Mouse (Mus musculus): ENCODE measurements at regions not wholly inside any gene's neighbourhood (a gene's known extent, or its start where the extent isn't known, plus 50 kb on each side); places are given as distances from the start of the nearest gene placed in this dataset.
"Not testable (repeated sequence)": the region's sequence is repeated elsewhere in the genome, so short reads cannot be mapped to it uniquely, and the experiment has no call there.

- WGBS, result 76% methylated on average over 1 of the region's 1 CpGs
- Histone ChIP-seq H3K9me3 (ENCODE audit: control insufficient read depth, low read length) (no peaks in the 10 kb centered on the region), H3K36me3 (ENCODE audit: control insufficient read depth, insufficient read depth, low read length) (no peaks in the 10 kb centered on the region), H3K4me2 (no peak overlapping the region), H3K27me3 (replicated peaks; ENCODE audit: control insufficient read depth, insufficient read depth, low read length) (no peaks in the 10 kb centered on the region), H3K4me1 (replicated peaks; ENCODE audit: control insufficient read depth, insufficient read depth, low read length) (no peaks in the 10 kb centered on the region), H3K4me3 (ENCODE audit: low read depth, low read length) (no peak overlapping the region), H3K27ac (ENCODE audit: low read depth, low read length) (no peak overlapping the region), H3K9ac (ENCODE audit: low read depth, low read length) (no peak overlapping the region)
- no peak for ATAC-seq (replicated peaks; ENCODE audit: low FRiP score)
- no peak for DNase-seq (ENCODE audit: low spot score)
Observed at GRCm38 (mm10) chr13:4858341-4858740, 249.4 kb upstream of the Akr1e1 start.

GRCm38 (mm10) chr13:4839481-4839880 lies 230.5 kb upstream of the Akr1e1 start:
- not testable (repeated sequence) for H3K4me2 ChIP-seq; H3K9me3 ChIP-seq (ENCODE audit: control insufficient read depth, low read length); H3K36me3 ChIP-seq (ENCODE audit: control insufficient read depth, insufficient read depth, low read length); DNase-seq (ENCODE audit: low spot score); H3K4me1 ChIP-seq (replicated peaks; ENCODE audit: control insufficient read depth, insufficient read depth, low read length); H3K9ac ChIP-seq (ENCODE audit: low read depth, low read length); H3K27me3 ChIP-seq (replicated peaks; ENCODE audit: control insufficient read depth, insufficient read depth, low read length); H3K4me3 ChIP-seq (ENCODE audit: low read depth, low read length); H3K27ac ChIP-seq (ENCODE audit: low read depth, low read length); ATAC-seq (replicated peaks; ENCODE audit: low FRiP score)
- 78% methylated on average over 2 of the region's 2 CpGs for WGBS

- 76% methylated on average over 3 of the region's 3 CpGs for WGBS
- no peak overlapping the region for H3K4me2 ChIP-seq
Observed at GRCm38 (mm10) chr13:4826756-4827155, 217.8 kb upstream of the Akr1e1 start.

GRCm38 (mm10) chr13:4825749-4826148 lies 216.8 kb upstream of the Akr1e1 start:
- not testable (repeated sequence) for ATAC-seq (replicated peaks; ENCODE audit: low FRiP score); H3K9ac ChIP-seq (ENCODE audit: low read depth, low read length); DNase-seq (ENCODE audit: low spot score); H3K4me1 ChIP-seq (replicated peaks; ENCODE audit: control insufficient read depth, insufficient read depth, low read length); H3K4me3 ChIP-seq (ENCODE audit: low read depth, low read length); H3K27ac ChIP-seq (ENCODE audit: low read depth, low read length); H3K4me2 ChIP-seq; H3K27me3 ChIP-seq (replicated peaks; ENCODE audit: control insufficient read depth, insufficient read depth, low read length); H3K36me3 ChIP-seq (ENCODE audit: control insufficient read depth, insufficient read depth, low read length); H3K9me3 ChIP-seq (ENCODE audit: control insufficient read depth, low read length)
- 74% methylated on average over 1 of the region's 1 CpGs for WGBS

More at GRCm38 (mm10) chr13:4826756-4827155, 217.8 kb upstream of the Akr1e1 start:
- H3K4me3 ChIP-seq (ENCODE audit: low read depth, low read length), result no peak overlapping the region
- H3K27me3 ChIP-seq (replicated peaks; ENCODE audit: control insufficient read depth, insufficient read depth, low read length), result no peaks in the 10 kb centered on the region
- no peak for ATAC-seq (replicated peaks; ENCODE audit: low FRiP score)
- no peak for DNase-seq (ENCODE audit: low spot score)
- H3K9me3 ChIP-seq (ENCODE audit: control insufficient read depth, low read length), result no peaks in the 10 kb centered on the region
- no peak overlapping the region for H3K9ac ChIP-seq (ENCODE audit: low read depth, low read length)
- no peaks in the 10 kb centered on the region for H3K4me1 ChIP-seq (replicated peaks; ENCODE audit: control insufficient read depth, insufficient read depth, low read length)
- no peak overlapping the region for H3K27ac ChIP-seq (ENCODE audit: low read depth, low read length)
- H3K36me3 ChIP-seq (ENCODE audit: control insufficient read depth, insufficient read depth, low read length), result no peaks in the 10 kb centered on the region

GRCm38 (mm10) chr13:4806876-4807275 lies 197.9 kb upstream of the Akr1e1 start:
- Histone ChIP-seq H3K9ac (ENCODE audit: low read depth, low read length) (no peak overlapping the region), H3K36me3 (ENCODE audit: control insufficient read depth, insufficient read depth, low read length) (no peaks in the 10 kb centered on the region), H3K4me2 (no peak overlapping the region), H3K27me3 (replicated peaks; ENCODE audit: control insufficient read depth, insufficient read depth, low read length) (no peaks in the 10 kb centered on the region), H3K9me3 (ENCODE audit: control insufficient read depth, low read length) (no peaks in the 10 kb centered on the region), H3K4me3 (ENCODE audit: low read depth, low read length) (no peak overlapping the region), H3K27ac (ENCODE audit: low read depth, low read length) (no peak overlapping the region), H3K4me1 (replicated peaks; ENCODE audit: control insufficient read depth, insufficient read depth, low read length) (no peaks in the 10 kb centered on the region)
- DNase-seq (ENCODE audit: low spot score) (no peak), ATAC-seq (replicated peaks; ENCODE audit: low FRiP score) (no peak)
- 85% methylated on average over 2 of the region's 2 CpGs for WGBS

- 84% methylated on average over 14 of the region's 14 CpGs for WGBS
- Histone ChIP-seq H3K4me2 (no peak overlapping the region), H3K27me3 (replicated peaks; ENCODE audit: control insufficient read depth, insufficient read depth, low read length) (no peaks in the 10 kb centered on the region), H3K27ac (ENCODE audit: low read depth, low read length) (no peak overlapping the region), H3K9me3 (ENCODE audit: control insufficient read depth, low read length) (no peaks in the 10 kb centered on the region), H3K4me1 (replicated peaks; ENCODE audit: control insufficient read depth, insufficient read depth, low read length) (no peaks in the 10 kb centered on the region), H3K36me3 (ENCODE audit: control insufficient read depth, insufficient read depth, low read length) (no peaks in the 10 kb centered on the region), H3K4me3 (ENCODE audit: low read depth, low read length) (no peak overlapping the region), H3K9ac (ENCODE audit: low read depth, low read length) (no peak overlapping the region)
- ATAC-seq (replicated peaks; ENCODE audit: low FRiP score) (no peak), DNase-seq (ENCODE audit: low spot score) (no peak)
Observed at GRCm38 (mm10) chr13:4800666-4801065, 191.7 kb upstream of the Akr1e1 start.

GRCm38 (mm10) chr13:4791139-4791538 lies 182.2 kb upstream of the Akr1e1 start:
- Histone ChIP-seq H3K4me2 (no peak overlapping the region), H3K4me1 (replicated peaks; ENCODE audit: control insufficient read depth, insufficient read depth, low read length) (no peaks in the 10 kb centered on the region), H3K36me3 (ENCODE audit: control insufficient read depth, insufficient read depth, low read length) (no peaks in the 10 kb centered on the region), H3K27me3 (replicated peaks; ENCODE audit: control insufficient read depth, insufficient read depth, low read length) (no peaks in the 10 kb centered on the region), H3K9ac (ENCODE audit: low read depth, low read length) (no peak overlapping the region), H3K4me3 (ENCODE audit: low read depth, low read length) (no peak overlapping the region), H3K27ac (ENCODE audit: low read depth, low read length) (no peak overlapping the region), H3K9me3 (ENCODE audit: control insufficient read depth, low read length) (no peaks in the 10 kb centered on the region)
- 68% methylated on average over 2 of the region's 2 CpGs for WGBS
- no peak for ATAC-seq (replicated peaks; ENCODE audit: low FRiP score)
- no peak for DNase-seq (ENCODE audit: low spot score)

GRCm38 (mm10) chr13:4790414-4790813 lies 181.4 kb upstream of the Akr1e1 start:
- Histone ChIP-seq H3K4me1 (replicated peaks; ENCODE audit: control insufficient read depth, insufficient read depth, low read length) (no peaks in the 10 kb centered on the region), H3K4me3 (ENCODE audit: low read depth, low read length) (no peak overlapping the region), H3K27ac (ENCODE audit: low read depth, low read length) (no peak overlapping the region), H3K27me3 (replicated peaks; ENCODE audit: control insufficient read depth, insufficient read depth, low read length) (no peaks in the 10 kb centered on the region), H3K4me2 (no peak overlapping the region), H3K9ac (ENCODE audit: low read depth, low read length) (no peak overlapping the region), H3K9me3 (ENCODE audit: control insufficient read depth, low read length) (no peaks in the 10 kb centered on the region), H3K36me3 (ENCODE audit: control insufficient read depth, insufficient read depth, low read length) (no peaks in the 10 kb centered on the region)
- no peak for ATAC-seq (replicated peaks; ENCODE audit: low FRiP score)
- no peak for DNase-seq (ENCODE audit: low spot score)
- 71% methylated on average over 2 of the region's 2 CpGs for WGBS

- 61% methylated on average over 3 of the region's 3 CpGs for WGBS
- Histone ChIP-seq H3K9me3 (ENCODE audit: control insufficient read depth, low read length) (no peaks in the 10 kb centered on the region; the same call in 1 of the 2 replicates), H3K36me3 (ENCODE audit: control insufficient read depth, insufficient read depth, low read length) (no peaks in the 10 kb centered on the region)
Observed at GRCm38 (mm10) chr13:4783290-4783689, 174.3 kb upstream of the Akr1e1 start.

More at GRCm38 (mm10) chr13:4783290-4783689, 174.3 kb upstream of the Akr1e1 start:
- ATAC-seq (replicated peaks; ENCODE audit: low FRiP score) (no peak), DNase-seq (ENCODE audit: low spot score) (no peak)
- Histone ChIP-seq H3K4me3 (ENCODE audit: low read depth, low read length) (no peak overlapping the region), H3K4me1 (replicated peaks; ENCODE audit: control insufficient read depth, insufficient read depth, low read length) (no peaks in the 10 kb centered on the region), H3K27ac (ENCODE audit: low read depth, low read length) (no peak overlapping the region), H3K9ac (ENCODE audit: low read depth, low read length) (no peak overlapping the region), H3K4me2 (no peak overlapping the region), H3K27me3 (replicated peaks; ENCODE audit: control insufficient read depth, insufficient read depth, low read length) (no peaks in the 10 kb centered on the region)

Measured in liver, embryonic 11.5 days (tissue).